Mouse (Mus musculus): ENCODE results near the gene Gsn. TPM values are rescaled to one million over a fixed set of nuclear protein-coding genes. Genes with fewer than 3 reads are reported as not detected.

Gsn gene
- polyA plus RNA-seq, 1 experiment from 2014 or later: 18.9 TPM

DNA sequence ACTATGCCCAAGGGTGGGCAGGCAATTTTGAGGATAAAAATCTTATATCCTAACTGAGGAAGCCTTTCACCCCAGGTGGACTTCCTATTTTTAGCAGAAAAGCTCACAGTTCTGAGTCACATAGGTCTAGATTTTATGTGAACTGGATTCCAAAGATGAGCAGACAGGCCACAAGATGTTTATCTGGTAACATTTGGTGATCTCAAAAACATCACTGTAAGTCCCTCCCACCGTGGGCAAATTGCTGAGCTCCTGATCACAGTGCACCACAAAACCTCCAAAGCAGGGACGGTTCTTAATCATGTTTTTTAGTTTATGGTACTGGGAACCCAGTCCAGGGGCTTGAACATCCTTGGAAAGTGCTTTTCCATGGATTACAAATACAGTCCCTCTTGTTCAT, 72.9 kb downstream of the Gsn start:
- no peak overlapping the region for H3K4me3 ChIP-seq (replicated peaks; ENCODE audit: low read depth, low read length)
- H3K4me2 ChIP-seq (ENCODE audit: low read length): no peak overlapping the region
- WGBS: 92% methylated on average over 2 of the region's 2 CpGs
- DNase-seq: no peak
- peaks cover 5% of the 10 kb centered on the region; the same call in 1 of the 2 replicates for H3K4me1 ChIP-seq (ENCODE audit: control insufficient read depth, insufficient read depth, low read length)
- no peak overlapping the region for H3K9ac ChIP-seq (replicated peaks; ENCODE audit: low read length)
- H3K9me3 ChIP-seq (ENCODE audit: control insufficient read depth, low read length): no peaks in the 10 kb centered on the region
- no peaks in the 10 kb centered on the region for H3K27me3 ChIP-seq (ENCODE audit: control insufficient read depth, insufficient read depth, low read length)
- no peak overlapping the region for H3K27ac ChIP-seq (replicated peaks; ENCODE audit: low read depth, low read length)
- no peak for ATAC-seq (ENCODE audit: low FRiP score, low TSS enrichment)
- H3K36me3 ChIP-seq (ENCODE audit: control insufficient read depth, insufficient read depth, low read length): no peaks in the 10 kb centered on the region

DNA sequence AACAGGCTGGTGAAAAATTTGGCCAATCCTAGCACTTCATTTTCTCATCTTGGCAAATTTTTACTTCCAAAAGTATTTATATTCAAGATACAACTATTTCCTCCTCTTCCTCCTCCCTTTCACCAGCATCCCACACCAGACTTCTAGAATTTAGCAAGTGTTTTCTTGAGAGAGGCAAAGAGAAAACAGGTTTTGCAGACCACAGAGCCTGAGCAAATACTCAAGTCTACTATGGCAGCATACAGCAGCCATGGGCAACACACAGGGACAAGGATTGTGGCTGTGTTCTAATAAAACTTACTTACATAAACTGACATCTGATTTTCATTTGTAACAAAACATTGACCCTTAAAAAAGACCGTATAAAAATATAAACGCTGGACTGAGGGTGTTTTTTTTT, 75.0 kb downstream of the Gsn start:
- Histone ChIP-seq H3K4me2 (ENCODE audit: low read length) (no peak overlapping the region), H3K4me3 (replicated peaks; ENCODE audit: low read depth, low read length) (no peak overlapping the region), H3K9me3 (ENCODE audit: control insufficient read depth, low read length) (no peaks in the 10 kb centered on the region), H3K27me3 (ENCODE audit: control insufficient read depth, insufficient read depth, low read length) (no peaks in the 10 kb centered on the region), H3K4me1 (ENCODE audit: control insufficient read depth, insufficient read depth, low read length) (peaks cover 12% of the 10 kb centered on the region), H3K9ac (replicated peaks; ENCODE audit: low read length) (no peak overlapping the region), H3K27ac (replicated peaks; ENCODE audit: low read depth, low read length) (no peak overlapping the region), H3K36me3 (ENCODE audit: control insufficient read depth, insufficient read depth, low read length) (no peaks in the 10 kb centered on the region)
- ATAC-seq (ENCODE audit: low FRiP score, low TSS enrichment) (no peak), DNase-seq (no peak)
- WGBS: 83% methylated on average over 2 of the region's 2 CpGs

DNA sequence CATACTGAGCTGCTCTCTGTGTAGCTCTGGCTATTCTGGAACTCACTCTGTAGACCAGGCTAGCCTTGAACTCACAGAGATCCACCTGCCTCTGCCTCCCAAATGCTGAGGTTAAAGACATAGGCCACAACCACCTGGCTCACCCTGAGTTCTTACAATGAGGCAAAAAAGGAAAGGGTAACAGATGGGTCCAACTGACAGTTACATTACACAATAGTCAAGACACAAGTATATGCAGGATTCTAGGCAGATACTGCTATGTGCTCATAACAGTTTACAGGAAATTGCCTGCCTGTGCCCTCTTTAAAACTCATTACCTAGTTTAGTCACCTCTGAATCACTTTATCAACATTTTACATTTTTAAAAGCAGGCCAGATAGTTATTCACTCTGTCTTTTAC, 77.5 kb downstream of the Gsn start:
- no peaks in the 10 kb centered on the region for H3K9me3 ChIP-seq (ENCODE audit: control insufficient read depth, low read length)
- ATAC-seq (ENCODE audit: low FRiP score, low TSS enrichment) (no peak), DNase-seq (no peak)
- no peak overlapping the region for H3K27ac ChIP-seq (replicated peaks; ENCODE audit: low read depth, low read length)
- peaks cover 7% of the 10 kb centered on the region; the same call in 1 of the 2 replicates for H3K4me1 ChIP-seq (ENCODE audit: control insufficient read depth, insufficient read depth, low read length)
- no peak overlapping the region for H3K4me3 ChIP-seq (replicated peaks; ENCODE audit: low read depth, low read length)
- H3K4me2 ChIP-seq (ENCODE audit: low read length): no peak overlapping the region
- no peak overlapping the region for H3K9ac ChIP-seq (replicated peaks; ENCODE audit: low read length)
- no peaks in the 10 kb centered on the region for H3K36me3 ChIP-seq (ENCODE audit: control insufficient read depth, insufficient read depth, low read length)
- no peaks in the 10 kb centered on the region for H3K27me3 ChIP-seq (ENCODE audit: control insufficient read depth, insufficient read depth, low read length)

DNA sequence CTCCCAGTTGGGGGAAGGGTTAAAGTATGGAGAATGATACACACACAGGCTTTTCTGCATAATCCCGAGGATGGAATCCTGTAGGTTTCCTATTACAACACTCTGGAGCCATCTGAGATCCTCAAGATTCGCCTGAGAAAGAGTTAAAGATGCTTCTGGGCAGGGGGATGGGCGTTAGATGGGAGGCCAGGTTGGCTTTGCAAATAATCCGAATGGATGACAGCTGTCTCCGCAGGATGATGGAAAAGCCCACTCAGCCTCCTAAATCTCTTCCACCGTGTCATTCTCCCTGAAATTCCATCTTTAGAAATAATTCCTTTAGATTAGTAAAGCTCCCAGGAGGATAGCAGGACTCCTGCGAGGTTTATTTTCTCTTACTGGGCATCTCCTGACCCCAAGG, 79.4 kb downstream of the Gsn start:
- peak; percentile 34 for DNase-seq
- H3K27me3 ChIP-seq (ENCODE audit: control insufficient read depth, insufficient read depth, low read length): no peaks in the 10 kb centered on the region
- H3K4me1 ChIP-seq (ENCODE audit: control insufficient read depth, insufficient read depth, low read length): peaks cover 7% of the 10 kb centered on the region; the same call in 1 of the 2 replicates
- ATAC-seq (ENCODE audit: low FRiP score, low TSS enrichment): no peak
- H3K27ac ChIP-seq (replicated peaks; ENCODE audit: low read depth, low read length): no peak overlapping the region
- no peak overlapping the region for H3K9ac ChIP-seq (replicated peaks; ENCODE audit: low read length)
- no peaks in the 10 kb centered on the region for H3K36me3 ChIP-seq (ENCODE audit: control insufficient read depth, insufficient read depth, low read length)
- no peaks in the 10 kb centered on the region for H3K9me3 ChIP-seq (ENCODE audit: control insufficient read depth, low read length)
- peak overlapping the region; percentile 89 for H3K4me2 ChIP-seq (ENCODE audit: low read length)
- H3K4me3 ChIP-seq (replicated peaks; ENCODE audit: low read depth, low read length): peak overlapping the region; percentile 52; the same call in 1 of the 2 replicates
- 3% methylated on average over 7 of the region's 7 CpGs for WGBS

DNA sequence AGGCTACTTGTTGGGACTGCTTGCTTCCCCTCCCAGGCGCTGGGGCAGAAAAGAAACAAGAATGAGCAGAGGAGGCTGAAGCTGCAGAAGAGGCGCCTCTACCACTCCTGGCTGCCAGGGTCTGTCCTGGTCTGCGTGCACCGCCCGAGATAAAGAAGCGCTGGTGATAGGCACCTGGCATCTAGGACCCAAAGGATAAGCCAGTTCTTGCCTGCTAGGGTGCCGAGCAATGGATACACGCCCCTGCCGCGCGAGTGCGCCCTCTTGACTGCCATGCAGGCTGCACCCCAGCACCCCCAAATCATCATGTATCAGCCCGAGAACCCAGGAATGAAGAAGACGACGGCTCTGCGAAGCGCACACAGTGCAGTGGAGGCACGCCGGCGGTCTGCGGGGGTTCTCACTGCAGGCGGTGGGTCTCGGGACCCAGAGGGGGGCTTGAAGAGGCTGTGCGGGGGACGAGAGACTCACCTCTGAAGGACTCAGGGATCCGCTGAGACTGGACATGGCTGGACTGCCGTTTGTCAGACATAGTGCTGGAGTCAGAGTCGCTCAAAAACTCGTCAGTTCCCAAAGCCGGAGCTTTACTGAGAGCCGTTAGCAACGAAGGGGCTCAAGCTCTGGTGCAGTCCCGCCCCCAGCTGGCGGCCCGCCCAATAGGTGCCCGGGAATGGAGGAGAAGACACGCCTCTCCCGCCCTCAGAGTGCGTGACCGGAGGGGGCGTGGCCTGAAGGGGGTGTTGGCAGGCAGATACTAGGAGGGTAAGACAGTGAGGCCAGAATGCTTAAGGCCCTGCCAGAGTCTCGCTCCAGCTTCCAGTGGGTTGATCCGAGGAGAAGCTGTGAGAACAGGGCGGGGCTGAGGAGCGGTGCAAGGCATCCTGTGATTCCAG, 80.5 kb downstream of the Gsn start, which contains the start of gene Stom:
Gene Stom (minus strand): TSS at position 589 of the 893 bp plus-strand sequence.
- H3K9ac ChIP-seq (replicated peaks; ENCODE audit: low read length): peak within 1 kb of the TSS; percentile 61
- WGBS: under 1% methylated on average over 45 of the region's 45 CpGs
- ATAC-seq (ENCODE audit: low FRiP score, low TSS enrichment) (peak; percentile 98), DNase-seq (peak; percentile 99)
- H3K4me1 ChIP-seq (ENCODE audit: control insufficient read depth, insufficient read depth, low read length): peaks cover 7% of the 10 kb centered on the region; the same call in 1 of the 2 replicates
- peak within 1 kb of the TSS; percentile 52 for H3K4me3 ChIP-seq (replicated peaks; ENCODE audit: low read depth, low read length)
- H3K27me3 ChIP-seq (ENCODE audit: control insufficient read depth, insufficient read depth, low read length): no peaks in the 10 kb centered on the region
- H3K9me3 ChIP-seq (ENCODE audit: control insufficient read depth, low read length): no peaks in the 10 kb centered on the region
- no peaks in the 10 kb centered on the region for H3K36me3 ChIP-seq (ENCODE audit: control insufficient read depth, insufficient read depth, low read length)
- H3K4me2 ChIP-seq (ENCODE audit: low read length): peak within 1 kb of the TSS; percentile 89
- H3K27ac ChIP-seq (replicated peaks; ENCODE audit: low read depth, low read length): peak within 1 kb of the TSS; percentile 63

DNA sequence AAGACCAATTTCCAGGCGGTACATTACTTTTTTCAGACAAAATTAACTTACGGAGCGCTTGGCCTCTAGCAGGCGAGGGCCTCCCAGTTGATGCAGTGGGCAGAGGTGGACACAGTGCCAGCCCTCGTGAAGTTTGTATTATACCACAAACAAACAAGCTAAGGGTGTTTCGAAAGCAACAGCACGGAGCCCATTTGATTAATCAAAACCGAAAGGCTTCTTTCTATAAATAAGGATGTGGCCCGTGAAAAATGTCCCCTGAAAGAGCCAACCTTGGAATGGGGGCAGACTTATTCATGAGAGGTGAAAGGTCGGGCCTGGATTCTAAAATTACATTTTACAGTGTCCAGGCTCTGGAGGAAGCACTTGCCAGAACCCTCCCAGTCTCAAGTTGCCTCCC, 81.2 kb downstream of the Gsn start:
- Histone ChIP-seq H3K27me3 (ENCODE audit: control insufficient read depth, insufficient read depth, low read length) (no peaks in the 10 kb centered on the region), H3K9ac (replicated peaks; ENCODE audit: low read length) (peak overlapping the region; percentile 50), H3K9me3 (ENCODE audit: control insufficient read depth, low read length) (no peaks in the 10 kb centered on the region), H3K27ac (replicated peaks; ENCODE audit: low read depth, low read length) (peak overlapping the region; percentile 63), H3K36me3 (ENCODE audit: control insufficient read depth, insufficient read depth, low read length) (no peaks in the 10 kb centered on the region), H3K4me3 (replicated peaks; ENCODE audit: low read depth, low read length) (peak overlapping the region; percentile 52), H3K4me2 (ENCODE audit: low read length) (peak overlapping the region; percentile 89), H3K4me1 (ENCODE audit: control insufficient read depth, insufficient read depth, low read length) (peaks cover 7% of the 10 kb centered on the region; the same call in 1 of the 2 replicates)
- WGBS: 52% methylated on average over 10 of the region's 10 CpGs
- DNase-seq (no peak), ATAC-seq (ENCODE audit: low FRiP score, low TSS enrichment) (0 out of 2 replicates have a peak, but pooled peaks have one; percentile 6)

DNA sequence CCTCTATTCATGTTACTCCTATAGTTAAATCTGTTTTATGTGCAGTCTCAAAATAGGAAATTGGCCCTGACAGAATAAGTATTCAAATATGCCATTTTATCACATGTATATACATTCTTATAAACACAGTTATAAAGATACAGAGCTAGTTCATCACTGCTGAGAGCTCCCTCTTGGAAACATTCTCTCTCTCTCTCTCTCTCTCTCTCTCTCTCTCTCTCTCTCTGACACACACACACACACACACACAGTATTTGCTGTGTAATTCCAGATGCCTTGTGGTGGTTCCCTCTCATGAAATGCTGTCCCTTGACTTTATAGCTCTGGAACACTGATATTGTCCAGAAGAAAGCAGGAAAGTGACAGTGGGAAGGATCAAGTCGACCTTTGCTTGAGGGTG, 81.9 kb downstream of the Gsn start:
- 78% methylated on average over 1 of the region's 1 CpGs for WGBS
- peaks cover 7% of the 10 kb centered on the region; the same call in 1 of the 2 replicates for H3K4me1 ChIP-seq (ENCODE audit: control insufficient read depth, insufficient read depth, low read length)
- no peak for ATAC-seq (ENCODE audit: low FRiP score, low TSS enrichment)
- H3K36me3 ChIP-seq (ENCODE audit: control insufficient read depth, insufficient read depth, low read length): no peaks in the 10 kb centered on the region
- no peak overlapping the region for H3K4me3 ChIP-seq (replicated peaks; ENCODE audit: low read depth, low read length)
- no peak for DNase-seq
- H3K9me3 ChIP-seq (ENCODE audit: control insufficient read depth, low read length): no peaks in the 10 kb centered on the region
- no peak overlapping the region for H3K4me2 ChIP-seq (ENCODE audit: low read length)
- no peak overlapping the region for H3K9ac ChIP-seq (replicated peaks; ENCODE audit: low read length)
- no peak overlapping the region for H3K27ac ChIP-seq (replicated peaks; ENCODE audit: low read depth, low read length)
- no peaks in the 10 kb centered on the region for H3K27me3 ChIP-seq (ENCODE audit: control insufficient read depth, insufficient read depth, low read length)

DNA sequence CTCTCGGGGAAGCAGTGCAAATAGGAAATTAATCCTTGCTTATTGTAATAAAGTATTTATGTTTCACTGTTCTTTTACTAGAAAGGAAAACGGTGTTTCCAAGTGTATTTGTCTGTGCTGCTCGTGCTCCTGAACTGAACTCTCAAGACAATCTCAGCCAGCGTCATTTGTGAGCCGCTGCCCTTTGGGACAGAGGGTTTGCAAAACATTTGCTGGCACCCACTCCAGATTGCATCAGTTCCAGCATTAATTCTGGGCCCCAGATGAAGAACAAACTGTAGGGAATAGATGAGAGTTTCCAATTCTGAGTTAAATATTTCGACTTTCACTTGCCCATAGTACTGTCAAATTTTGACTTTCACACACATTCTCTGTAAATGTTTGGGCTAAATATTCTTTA, 82.5 kb downstream of the Gsn start:
- WGBS: 87% methylated on average over 6 of the region's 6 CpGs
- Histone ChIP-seq H3K36me3 (ENCODE audit: control insufficient read depth, insufficient read depth, low read length) (no peaks in the 10 kb centered on the region), H3K27me3 (ENCODE audit: control insufficient read depth, insufficient read depth, low read length) (no peaks in the 10 kb centered on the region), H3K4me3 (replicated peaks; ENCODE audit: low read depth, low read length) (no peak overlapping the region), H3K9me3 (ENCODE audit: control insufficient read depth, low read length) (no peaks in the 10 kb centered on the region), H3K4me2 (ENCODE audit: low read length) (no peak overlapping the region), H3K4me1 (ENCODE audit: control insufficient read depth, insufficient read depth, low read length) (peaks cover 7% of the 10 kb centered on the region; the same call in 1 of the 2 replicates), H3K9ac (replicated peaks; ENCODE audit: low read length) (no peak overlapping the region), H3K27ac (replicated peaks; ENCODE audit: low read depth, low read length) (no peak overlapping the region)
- DNase-seq (no peak), ATAC-seq (ENCODE audit: low FRiP score, low TSS enrichment) (no peak)

DNA sequence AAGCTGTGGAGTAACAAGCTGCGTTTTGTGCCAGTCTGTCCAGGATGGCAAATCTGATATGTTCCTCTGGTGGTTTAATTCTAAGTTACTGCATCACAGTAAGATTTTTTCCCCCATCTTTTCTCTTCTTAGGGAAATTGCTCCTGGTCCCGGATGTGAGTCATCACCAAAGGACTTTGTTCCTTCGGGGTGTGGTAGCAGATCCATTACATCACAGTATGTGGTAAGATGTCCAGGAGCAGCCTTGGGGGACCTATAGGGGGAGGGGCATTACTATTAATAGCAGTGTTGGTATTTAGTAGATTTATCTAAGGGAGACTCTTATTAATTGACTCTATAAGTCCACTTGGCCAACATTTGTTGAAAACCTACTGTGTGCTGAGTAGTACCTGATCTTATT, 86.4 kb downstream of the Gsn start:
- no peak overlapping the region for H3K9ac ChIP-seq (replicated peaks; ENCODE audit: low read length)
- 86% methylated on average over 3 of the region's 3 CpGs for WGBS
- no peaks in the 10 kb centered on the region for H3K27me3 ChIP-seq (ENCODE audit: control insufficient read depth, insufficient read depth, low read length)
- no peaks in the 10 kb centered on the region for H3K9me3 ChIP-seq (ENCODE audit: control insufficient read depth, low read length)
- H3K27ac ChIP-seq (replicated peaks; ENCODE audit: low read depth, low read length): no peak overlapping the region
- ATAC-seq (ENCODE audit: low FRiP score, low TSS enrichment) (no peak), DNase-seq (no peak)
- H3K4me3 ChIP-seq (replicated peaks; ENCODE audit: low read depth, low read length): no peak overlapping the region
- no peaks in the 10 kb centered on the region for H3K4me1 ChIP-seq (ENCODE audit: control insufficient read depth, insufficient read depth, low read length)
- no peak overlapping the region for H3K4me2 ChIP-seq (ENCODE audit: low read length)
- no peaks in the 10 kb centered on the region for H3K36me3 ChIP-seq (ENCODE audit: control insufficient read depth, insufficient read depth, low read length)

All from midbrain, embryonic 14.5 days (tissue).